Mouse (Mus musculus): ENCODE data around the gene Yeats2. TPM values are rescaled to one million over a fixed set of nuclear protein-coding genes. Genes with fewer than 3 reads are reported as not detected.

Yeats2 gene
- total RNA-seq, 1 experiment from 2014 or later, result 50.4 TPM

GRCm38 (mm10) chr16:20191161-20191882 lies 50.5 kb downstream of the Yeats2 start:
- DNase-seq, result no peak

DNA sequence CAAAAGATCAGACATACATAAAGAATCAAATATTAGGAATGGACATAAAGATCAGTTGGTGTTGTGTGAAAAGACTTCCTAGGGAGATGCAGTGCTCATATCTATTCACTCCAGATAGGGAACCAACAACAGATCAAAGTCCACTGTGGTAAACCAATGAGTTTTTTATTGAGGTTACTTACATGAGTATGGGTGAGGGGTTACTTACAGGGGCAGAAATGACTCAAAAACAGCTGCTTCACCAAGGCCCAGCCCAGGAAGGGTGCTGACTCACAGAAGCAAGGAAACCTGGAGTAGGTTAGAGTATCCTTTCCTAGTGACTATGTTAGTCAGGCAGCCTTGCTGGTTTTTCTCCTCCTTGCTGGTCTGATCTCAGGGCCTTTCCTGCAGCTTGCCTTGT lies 51.2 kb downstream of the Yeats2 start:
- no peak for DNase-seq

DNA sequence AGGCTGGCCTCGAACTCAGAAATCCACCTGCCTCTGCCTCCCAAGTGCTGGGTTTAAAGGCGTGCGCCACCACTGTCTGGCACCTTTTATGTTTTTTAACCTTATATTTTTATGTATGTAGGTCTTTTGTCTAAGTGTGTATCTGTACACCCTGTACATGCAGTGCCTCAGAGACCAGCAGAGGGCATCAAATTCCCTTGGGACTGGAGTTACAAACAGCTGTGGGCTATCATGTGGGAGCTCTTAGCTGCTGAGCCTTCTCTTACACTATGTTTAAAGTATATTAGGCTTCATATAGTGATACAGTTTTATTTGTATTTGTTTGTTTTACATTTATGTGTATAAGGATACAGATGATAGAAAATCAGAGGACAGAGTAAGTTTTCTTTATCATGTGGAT lies 54.7 kb downstream of the Yeats2 start:
- DNase-seq, result peak; percentile 10

DNA sequence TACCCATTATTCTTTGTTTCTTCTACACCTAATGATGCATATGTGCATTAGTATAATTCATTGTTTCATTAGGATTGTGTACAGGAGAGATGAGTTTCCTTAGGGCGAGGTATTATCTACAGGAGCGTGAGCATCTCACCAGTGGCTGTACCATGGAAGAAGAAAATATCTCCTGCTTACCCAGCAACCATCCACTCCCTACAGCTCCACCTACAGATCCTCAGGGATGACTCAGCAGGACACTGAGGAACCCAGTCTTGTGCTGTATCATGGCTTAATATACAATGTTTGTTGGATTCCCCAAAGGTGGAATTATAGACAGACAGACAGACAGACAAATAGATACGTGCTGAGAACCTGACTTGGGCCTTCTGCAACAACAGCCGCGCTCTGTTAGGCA lies 56.1 kb downstream of the Yeats2 start:
- DNase-seq, result no peak

GRCm38 (mm10) chr16:20199501-20200201 lies 58.8 kb downstream of the Yeats2 start:
- no peak for DNase-seq

DNA sequence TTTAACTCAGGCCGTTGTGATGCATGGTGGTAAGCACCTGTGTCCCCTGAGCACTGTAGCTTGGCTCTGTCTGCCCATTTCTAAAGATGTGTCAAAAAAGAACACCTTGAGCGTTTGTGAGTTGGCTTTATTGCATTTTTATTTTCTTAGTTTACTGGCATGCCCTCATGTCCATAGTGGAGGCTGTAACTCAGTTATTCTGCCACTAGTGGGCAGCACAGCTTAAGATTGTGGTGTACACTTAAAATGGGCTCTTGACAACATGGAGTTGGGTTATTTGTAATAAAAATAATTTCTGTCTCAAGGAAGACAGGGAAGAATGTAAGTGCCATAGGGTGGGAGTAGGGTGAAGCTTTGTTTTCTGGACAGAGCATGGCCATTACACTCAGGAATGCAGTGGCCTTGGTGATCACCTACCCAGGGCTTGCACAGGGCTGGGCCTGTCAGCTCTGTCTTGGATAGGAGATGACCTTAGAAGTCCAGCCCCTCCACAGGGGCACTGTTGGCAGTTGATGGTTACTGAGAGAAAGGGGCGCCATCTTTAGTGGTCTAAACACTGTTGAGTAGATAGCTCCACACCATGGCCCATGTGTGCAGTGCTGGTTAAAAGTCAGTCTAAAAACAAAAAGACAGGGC lies 72.8 kb downstream of the Yeats2 start:
- peak; percentile 42 for DNase-seq

GRCm38 (mm10) chr16:20222726-20223125 lies 81.9 kb downstream of the Yeats2 start:
- no peak for DNase-seq

DNA sequence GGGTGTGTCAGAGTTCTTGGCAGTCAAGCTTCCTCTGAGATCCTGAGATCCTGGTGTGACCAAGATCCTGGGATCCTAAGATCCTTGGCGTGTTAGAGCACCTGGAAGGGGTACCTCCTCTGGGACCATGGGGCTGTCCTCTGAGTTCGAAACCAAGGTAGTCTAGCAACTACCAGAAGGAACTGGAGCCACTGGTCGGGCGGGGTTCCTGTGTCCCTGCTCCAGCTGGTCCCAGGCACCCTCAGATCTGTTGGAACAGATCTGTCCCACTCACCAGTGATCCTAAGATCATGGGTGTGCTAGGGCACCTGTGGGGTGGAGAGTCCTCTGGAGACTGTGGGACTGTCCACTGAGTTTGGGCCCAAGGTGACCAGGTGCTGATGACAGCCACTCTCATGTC lies 85.8 kb downstream of the Yeats2 start:
- no peak for DNase-seq

GRCm38 (mm10) chr16:20227504-20227903 lies 86.6 kb downstream of the Yeats2 start:
- no peak for DNase-seq

DNA sequence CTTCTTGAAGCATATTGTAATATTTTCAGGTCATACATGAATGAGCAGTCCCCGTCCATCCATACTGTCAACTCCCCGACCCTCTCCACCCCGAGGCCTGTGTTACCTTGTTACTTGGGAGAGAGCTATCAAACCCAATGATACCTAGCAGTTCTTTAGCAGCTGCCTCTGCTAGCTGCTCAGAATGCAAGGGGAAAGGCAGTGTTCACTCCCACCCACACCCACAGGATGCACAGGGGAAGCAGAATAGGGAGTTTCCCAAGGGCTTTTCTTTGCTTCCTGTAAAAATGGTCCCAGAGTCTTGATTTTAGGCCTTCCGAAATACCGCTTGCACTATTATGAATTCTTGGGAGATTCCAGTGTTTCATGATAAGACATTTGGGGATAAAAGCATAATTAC lies 87.3 kb downstream of the Yeats2 start:
- DNase-seq, result no peak

DNA sequence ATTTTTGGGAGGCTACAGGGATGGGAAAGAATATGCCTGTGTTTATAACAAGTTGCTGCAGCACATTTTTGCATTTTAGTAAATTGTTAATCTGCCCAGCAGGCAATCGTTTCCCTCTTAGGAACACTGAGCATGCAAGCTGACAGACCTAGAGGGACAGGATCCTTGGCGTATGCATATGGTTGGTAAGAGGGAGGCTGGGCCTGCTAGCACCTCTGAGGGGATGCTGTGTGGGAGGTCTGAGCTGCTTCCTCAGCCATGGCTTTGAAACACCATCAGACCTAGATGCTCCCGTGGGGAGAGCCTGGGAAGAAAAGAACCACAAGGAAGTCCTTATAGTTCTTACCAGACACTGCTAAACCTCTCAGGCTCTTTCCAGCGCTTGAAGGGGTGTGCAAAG lies 93.5 kb downstream of the Yeats2 start:
- no peak for DNase-seq

DNA sequence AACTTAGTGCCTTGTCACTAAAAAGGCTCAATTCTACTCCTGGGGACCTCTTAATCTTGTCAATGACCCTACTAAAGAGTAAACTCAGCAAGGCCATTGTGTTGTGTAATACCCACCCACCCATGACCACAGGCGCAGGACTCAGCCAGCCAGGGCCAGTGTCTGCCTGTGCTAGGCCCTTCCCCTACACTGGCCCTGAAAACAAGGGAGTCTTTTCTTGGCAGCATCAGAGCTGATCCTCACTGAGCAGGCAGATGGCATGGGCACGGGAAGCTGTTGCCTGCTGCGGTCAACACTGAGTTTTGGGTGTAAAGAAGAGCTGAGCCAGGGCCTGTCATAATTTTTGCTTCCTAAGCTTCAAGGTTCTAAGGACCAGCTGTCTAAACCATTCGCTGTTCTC lies 96.6 kb downstream of the Yeats2 start:
- peak; percentile 32 for DNase-seq

- no peak for DNase-seq
Observed at GRCm38 (mm10) chr16:20238646-20239045, 97.8 kb downstream of the Yeats2 start.

DNA sequence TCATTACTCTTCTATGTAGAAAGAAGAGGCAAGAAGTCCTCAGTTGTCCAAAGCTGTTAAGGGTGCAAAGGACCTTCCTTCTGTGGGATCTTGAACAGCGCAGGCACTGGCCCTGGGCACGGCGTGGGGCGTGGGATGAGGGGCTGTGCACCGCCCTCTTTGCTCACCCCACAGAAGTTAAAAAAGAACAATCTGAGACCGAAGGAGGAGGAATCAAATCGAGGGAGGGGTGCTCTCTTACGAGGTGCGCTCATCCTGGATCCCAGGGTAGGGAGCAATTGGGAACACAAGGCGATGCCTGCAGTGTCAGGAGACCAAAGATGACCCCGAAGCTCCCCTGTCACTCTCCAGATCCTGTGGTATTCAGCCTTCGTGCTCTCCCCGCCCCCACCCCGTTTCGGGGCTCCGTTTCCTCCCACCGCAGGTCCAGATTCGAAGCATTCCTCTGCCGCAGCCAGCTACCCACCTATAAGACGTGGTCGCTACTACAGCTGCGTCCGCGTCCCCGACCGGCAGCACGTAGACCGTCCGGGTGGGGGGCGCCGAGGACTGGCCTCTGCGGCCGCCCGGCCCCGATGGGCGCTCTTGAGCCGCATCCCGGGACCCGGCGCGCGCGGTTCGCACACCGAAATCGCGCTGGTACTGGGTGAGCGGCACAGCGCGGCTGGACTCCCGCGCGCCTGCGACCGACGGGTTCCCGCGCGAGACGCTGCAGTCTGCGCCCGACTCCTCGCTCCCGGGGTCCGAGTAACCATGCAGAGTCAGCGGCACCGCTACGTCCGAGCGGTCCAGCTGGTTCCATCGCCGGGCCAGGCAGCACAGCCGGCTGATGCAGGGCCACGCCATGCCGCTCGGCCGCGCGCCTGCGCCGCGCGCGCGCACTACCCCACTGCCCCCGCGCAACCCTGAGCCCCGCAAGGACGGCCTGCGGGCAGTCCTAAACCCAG lies 99.9 kb downstream of the Yeats2 start, which contains the start of gene Map6d1:
Map6d1 (minus strand) TSS at position 891 of the 947 bp plus-strand sequence.
- DNase-seq, result peak; percentile 63

GRCm38 (mm10) chr16:20247103-20247502 lies 106.2 kb downstream of the Yeats2 start:
- no peak for DNase-seq

DNA sequence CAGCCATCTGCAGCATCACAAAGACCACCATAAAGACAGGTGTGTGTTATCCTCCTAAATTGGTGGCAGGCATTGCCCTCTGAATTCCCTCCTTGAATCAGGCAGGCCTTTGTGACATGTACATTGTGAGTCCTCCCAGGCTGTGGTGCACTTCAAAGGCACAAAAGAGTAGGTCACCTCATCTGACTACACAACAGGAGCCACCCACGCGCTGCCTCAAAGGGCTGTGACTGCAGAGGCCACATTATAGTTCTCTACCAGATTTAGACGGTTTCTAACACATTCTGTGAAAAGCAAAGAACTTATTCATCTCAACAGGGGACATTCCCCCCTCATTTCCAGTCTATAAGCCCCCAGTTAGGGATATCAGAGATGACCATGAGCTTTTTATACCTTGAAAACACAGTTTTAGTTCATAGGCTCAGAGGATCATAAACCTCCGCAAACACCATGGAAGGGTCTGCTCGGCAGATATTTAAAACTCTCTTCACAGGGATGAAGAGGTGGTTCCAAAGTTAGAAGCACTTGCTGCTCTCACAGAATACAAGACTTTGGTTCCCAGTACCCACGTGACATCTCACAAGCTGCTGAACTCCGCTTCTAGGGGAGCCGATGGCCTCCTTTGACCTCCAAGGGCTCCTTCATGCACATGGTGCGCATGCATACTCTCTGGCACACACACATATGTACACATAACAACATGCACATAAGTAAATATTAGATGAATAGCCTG lies 107.7 kb downstream of the Yeats2 start:
- no peak for DNase-seq

GRCm38 (mm10) chr16:20257926-20258325 lies 117.1 kb downstream of the Yeats2 start:
- no peak for DNase-seq

- DNase-seq, result no peak
Observed at GRCm38 (mm10) chr16:20265089-20265488, 124.2 kb downstream of the Yeats2 start.

DNA sequence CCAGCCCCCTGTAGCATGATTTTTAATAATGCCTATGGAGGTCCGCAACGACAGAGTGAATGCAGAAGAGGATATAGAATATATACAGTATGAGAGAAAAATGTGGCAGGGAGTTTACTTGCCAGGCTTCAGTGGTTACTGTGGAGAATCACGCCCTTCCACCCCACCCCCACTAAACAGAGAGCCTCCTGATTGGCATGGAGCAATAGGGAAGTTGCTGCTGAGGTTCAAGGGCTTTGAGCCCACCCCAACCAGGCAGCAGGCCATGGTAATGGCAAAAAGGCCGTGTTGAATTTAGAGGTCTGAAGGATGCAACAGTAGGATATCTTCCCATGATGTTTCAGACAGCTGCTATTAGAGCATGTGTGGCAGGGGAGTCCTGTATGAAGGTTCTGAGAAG lies 130.5 kb downstream of the Yeats2 start:
- no peak for DNase-seq

DNA sequence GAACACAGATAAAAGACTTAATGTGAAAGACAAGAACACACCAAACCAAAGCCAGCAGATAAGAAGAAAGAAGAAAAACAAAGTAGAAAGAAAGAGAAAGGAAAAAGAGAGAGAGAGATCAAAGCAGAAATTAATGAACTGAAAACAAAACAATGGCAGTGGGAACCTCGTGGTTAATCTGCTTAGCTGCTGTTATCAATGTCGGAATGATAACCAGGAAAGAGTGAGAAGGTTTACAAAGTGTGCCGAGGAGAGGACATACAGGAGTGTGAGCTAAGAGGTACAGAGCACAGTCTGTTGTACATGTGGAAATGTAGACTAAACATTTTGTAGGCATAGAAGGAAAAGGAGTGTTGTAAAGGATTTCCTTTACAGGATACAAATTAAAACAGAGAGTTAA lies 132.1 kb downstream of the Yeats2 start:
- DNase-seq, result no peak

- DNase-seq, result no peak
Observed at GRCm38 (mm10) chr16:20279395-20279794, 138.5 kb downstream of the Yeats2 start.

GRCm38 (mm10) chr16:20280238-20280637 lies 139.4 kb downstream of the Yeats2 start:
- no peak for DNase-seq

Data from adrenal gland, postnatal 25 days (tissue).